Mouse (Mus musculus): ENCODE results near the gene Clic5.

GRCm38 (mm10) chr17:44170316-44170715, 18.1 kb upstream of the Clic5 start:
- no peak for TF ChIP-seq CTCF (IDR thresholded peaks at IDR 0.05; ENCODE audit: borderline replicate concordance, extremely low read depth, insufficient read depth, insufficient read length)
- no peak for TF ChIP-seq POLR2A (IDR thresholded peaks at IDR 0.05; ENCODE audit: borderline replicate concordance, extremely low read depth, insufficient read depth, insufficient read length, poor library complexity, severe bottlenecking)
